Mouse (Mus musculus) testis, adult 2 months (tissue): Measurements from ENCODE around the gene Agap2.

Source experiments
- CTCF ChIP-seq: fragments of 200-500 bp; IDR thresholded peaks from 2 replicates; pipeline ENCODE4 v1.5.1; 2012; ENCODE audit warnings: low read depth, mild to moderate bottlenecking, inconsistent platforms, low read length, moderate library complexity; ENCODE audit not compliant: control insufficient read depth, insufficient read depth, insufficient replicate concordance
- POLR2A ChIP-seq: fragments of 200-500 bp; IDR thresholded peaks from 2 replicates; pipeline ENCODE4 v1.6.1; 2012; ENCODE audit warnings: low read depth, mild to moderate bottlenecking, inconsistent platforms, low read length, moderate library complexity; ENCODE audit not compliant: control insufficient read depth

DNA sequence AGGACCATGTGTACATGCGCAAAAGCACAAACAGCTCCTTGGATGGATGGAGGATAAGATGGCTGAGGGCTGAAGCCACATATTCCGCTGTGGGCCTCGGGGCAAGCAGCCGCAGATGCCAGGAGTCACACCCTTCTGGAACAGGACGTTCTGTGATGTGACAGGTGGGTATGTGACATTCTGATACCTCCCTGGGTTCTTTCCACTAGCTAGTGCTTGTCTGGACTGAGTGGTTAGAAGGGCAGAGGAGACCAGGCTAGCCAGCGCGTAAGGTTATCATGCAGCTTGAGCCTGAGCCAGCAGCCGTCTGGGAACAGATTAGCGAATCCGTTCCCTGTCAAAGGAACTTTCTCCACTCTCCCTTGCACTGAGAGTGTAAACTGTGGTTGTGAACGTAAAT lies 65.9 kb downstream of the Agap2 start:
- TF ChIP-seq POLR2A (no peak), CTCF (no peak)
